Mouse (Mus musculus): ENCODE results near the gene Olfr298. TPM values are rescaled to one million over a fixed set of nuclear protein-coding genes. Genes with fewer than 3 reads are reported as not detected.

Gene Olfr298
- not detected for total RNA-seq (2023)

DNA sequence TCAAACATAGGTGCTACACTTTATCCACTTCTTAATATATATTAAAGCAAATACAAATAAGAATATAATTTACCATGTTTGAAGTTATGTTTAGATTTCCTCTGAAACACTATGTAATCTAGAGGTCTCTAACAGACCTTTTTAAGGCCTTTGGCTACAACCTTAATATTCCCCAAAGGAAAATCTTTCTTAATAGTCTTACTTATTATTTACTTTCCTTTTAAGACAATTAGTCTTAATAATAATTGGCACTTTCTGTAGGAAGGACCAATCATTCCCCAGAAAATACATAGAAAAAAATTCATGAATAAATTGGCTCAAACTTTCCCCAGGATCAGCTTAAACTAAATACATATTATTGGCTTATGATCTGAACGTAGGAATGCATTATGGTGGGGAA, at the start of gene Olfr298:
Gene Olfr298, minus strand, starts transcription at position 101 of the 400 bp plus-strand sequence.

DNA sequence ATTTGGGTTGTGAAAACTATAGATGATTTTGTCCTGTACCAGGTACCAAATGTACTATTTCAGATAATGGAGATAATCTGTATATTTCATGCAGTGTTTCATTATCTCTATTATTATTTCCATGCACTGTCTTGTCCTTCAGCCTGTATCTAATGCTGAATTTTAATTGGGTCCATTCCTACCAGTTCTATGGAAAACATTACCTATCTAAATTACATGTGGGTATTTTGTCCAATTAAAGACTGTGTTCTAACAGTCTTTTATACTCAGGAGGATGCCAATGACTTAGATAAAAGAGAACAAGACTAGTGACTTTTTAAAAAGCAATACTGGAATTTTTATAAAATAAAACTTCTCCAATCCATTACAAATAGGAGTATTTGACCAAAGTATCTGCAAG, 27.4 kb upstream of the Olfr298 start, which contains the start of gene Olfr297:
Gene Olfr297, plus strand, starts transcription at position 301 of the 400 bp plus-strand sequence.

DNA sequence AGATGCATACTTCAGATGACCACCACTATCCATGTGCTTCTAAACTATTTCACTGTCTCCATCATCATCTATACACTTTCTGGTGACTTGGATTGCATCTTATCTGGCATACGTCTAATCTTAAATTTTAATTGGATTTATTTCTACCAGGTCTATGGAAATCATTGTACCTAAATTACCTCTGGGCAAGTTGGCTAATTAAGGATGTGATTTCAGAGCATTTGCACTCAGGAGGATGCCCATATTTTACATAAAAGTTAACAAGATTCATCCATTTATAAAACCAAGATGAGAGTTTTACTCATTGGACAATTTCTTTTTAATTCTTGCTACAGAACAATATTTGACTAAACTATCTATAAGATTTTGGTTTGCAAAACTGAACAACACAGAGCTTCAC, 32.7 kb downstream of the Olfr298 start, which contains the start of gene Olfr299:
Gene Olfr299, plus strand, starts transcription at position 301 of the 400 bp plus-strand sequence.

Other genes with a start within 250 kb of the Olfr298 start
- not detected for gene Vmn2r76, start 246.2 kb downstream of the Olfr298 start, total RNA-seq (2023)
- not detected for gene Olfr310, start 215.3 kb downstream of the Olfr298 start, total RNA-seq (2023)
- not detected for gene Olfr309, start 178.8 kb downstream of the Olfr298 start, total RNA-seq (2023)
- gene Olfr308, start 166.9 kb downstream of the Olfr298 start, total RNA-seq (2023), result not detected
- gene Olfr307, start 154.9 kb downstream of the Olfr298 start, total RNA-seq (2023), result not detected
- not detected for gene Olfr305, start 125.6 kb downstream of the Olfr298 start, total RNA-seq (2023)
- gene Olfr304, start 105.8 kb downstream of the Olfr298 start, total RNA-seq (2023), result not detected
- not detected for gene Olfr303, start 94.7 kb downstream of the Olfr298 start, total RNA-seq (2023)
- not detected for gene Olfr301, start 88.6 kb downstream of the Olfr298 start, total RNA-seq (2023)
- gene Olfr299, start 32.6 kb downstream of the Olfr298 start, total RNA-seq (2023), result not detected
- gene Olfr297, start 27.5 kb upstream of the Olfr298 start, total RNA-seq (2023), result not detected
- gene Olfr295, start 91.4 kb upstream of the Olfr298 start, total RNA-seq (2023), result not detected
- not detected for gene Olfr294, start 124.2 kb upstream of the Olfr298 start, total RNA-seq (2023)
- gene Olfr293, start 156.6 kb upstream of the Olfr298 start, total RNA-seq (2023), result not detected
- not detected for gene Olfr292, start 195.8 kb upstream of the Olfr298 start, total RNA-seq (2023)